Mouse (Mus musculus) c-Kit-positive CD71-positive TER-119-positive erythroid progenitor cells, embryonic 14.5 days (primary cell): ENCODE measurements around the gene Dgat2.

Source experiments
- DNase-seq: peaks from one replicate; pipeline ENCODE4 v3.0.0-alpha.2; 2013; ENCODE audit warnings: low spot score

The Dgat2 gene

DNA sequence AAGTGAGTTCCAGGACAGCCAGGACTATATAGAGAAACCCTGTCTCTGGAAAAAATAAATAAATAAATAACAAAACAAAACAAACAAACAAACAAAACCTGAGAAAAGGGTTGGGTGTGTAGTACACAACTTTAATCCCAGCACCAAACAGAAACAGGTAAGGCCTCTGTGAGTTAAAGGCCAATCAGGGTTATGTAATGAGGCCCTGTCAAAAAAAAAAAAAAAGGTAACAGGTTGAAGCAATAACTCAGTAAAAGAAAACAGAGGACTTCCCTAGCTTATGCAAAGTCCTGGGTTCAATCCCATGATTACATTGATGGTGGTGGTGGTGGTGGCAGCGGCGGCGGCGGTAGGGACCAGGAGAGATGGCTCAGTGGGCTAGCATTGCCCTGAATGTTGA is 45.0 kb downstream of the Dgat2 start:
- no peak for DNase-seq

- DNase-seq: no peak
Observed at GRCm38 (mm10) chr7:99136789-99137188, 45.7 kb downstream of the Dgat2 start.

DNA sequence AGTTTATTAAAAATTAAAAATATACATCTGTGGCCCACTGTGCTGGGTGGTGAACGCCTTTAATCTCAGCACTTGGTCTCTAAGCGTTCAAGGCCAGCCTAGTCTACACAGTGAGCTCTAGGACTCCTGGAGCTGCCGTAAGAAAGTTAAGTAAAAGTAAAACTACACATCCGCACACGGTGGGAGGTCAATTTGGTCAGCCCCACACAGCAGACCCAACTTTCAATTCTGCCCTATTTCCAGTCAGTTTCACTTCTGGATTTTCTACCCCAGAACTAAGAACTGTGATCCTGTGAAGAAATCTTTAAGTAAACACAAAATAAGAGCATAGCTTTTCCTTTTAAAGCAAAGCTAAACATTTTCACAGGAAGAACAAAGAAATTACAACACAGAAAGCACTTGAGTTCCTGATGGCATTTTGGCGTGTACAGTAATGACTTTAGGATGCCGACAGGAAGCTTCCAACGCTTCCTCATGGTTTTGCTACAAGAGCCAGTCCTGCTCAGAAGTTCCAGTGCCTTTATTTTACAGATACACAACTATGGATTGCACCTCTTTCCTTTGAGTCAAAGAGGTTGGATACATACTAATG is 48.6 kb downstream of the Dgat2 start:
- no peak for DNase-seq

- no peak for DNase-seq
Observed at GRCm38 (mm10) chr7:99132597-99132996, 49.9 kb downstream of the Dgat2 start.

DNA sequence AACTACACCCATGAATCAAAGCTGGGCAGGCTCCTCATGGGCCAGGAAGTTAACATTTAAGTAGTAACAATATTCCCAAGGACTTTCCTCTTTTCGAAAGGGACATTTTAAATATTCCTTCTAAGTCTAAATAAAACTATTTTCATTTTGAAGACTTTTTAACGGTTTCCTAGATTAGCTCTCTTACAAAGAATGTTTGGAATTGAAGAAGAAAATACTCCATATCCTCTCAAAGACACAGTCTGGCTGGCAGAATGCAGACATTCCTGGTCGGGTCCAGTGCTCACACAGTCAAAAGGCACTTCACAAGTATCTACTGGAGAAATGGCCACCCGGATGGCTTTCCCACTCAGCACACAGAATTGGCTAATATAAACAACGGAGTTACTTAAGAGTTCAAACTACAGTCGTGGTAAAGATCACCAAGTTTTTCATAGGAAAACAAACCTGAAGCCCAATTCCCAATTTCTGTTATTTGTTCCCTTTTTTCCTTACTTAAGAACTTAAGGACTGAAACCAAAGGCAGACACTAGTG is 50.6 kb downstream of the Dgat2 start:
- no peak for DNase-seq

DNA sequence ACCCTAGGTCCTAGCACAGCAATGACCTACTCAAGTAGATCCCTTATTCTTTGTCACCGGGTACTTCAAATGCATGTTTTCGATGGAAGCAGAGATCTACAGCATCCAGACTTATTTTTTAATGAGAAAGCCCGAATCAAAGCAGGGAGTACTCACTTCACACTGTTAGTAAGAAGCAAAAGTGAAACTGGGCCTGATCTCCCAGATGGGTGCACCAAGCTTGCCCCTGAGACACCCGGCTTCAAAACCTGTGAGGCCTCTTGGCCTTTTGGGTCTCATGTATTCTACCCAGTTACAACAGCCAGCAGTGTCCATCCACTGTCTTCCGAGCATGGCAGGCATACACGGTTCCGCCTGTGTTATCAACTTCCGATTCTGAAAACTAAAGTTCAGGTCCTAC is 53.6 kb downstream of the Dgat2 start:
- DNase-seq: no peak

GRCm38 (mm10) chr7:99128020-99128950 is 54.2 kb downstream of the Dgat2 start:
- DNase-seq: no peak

DNA sequence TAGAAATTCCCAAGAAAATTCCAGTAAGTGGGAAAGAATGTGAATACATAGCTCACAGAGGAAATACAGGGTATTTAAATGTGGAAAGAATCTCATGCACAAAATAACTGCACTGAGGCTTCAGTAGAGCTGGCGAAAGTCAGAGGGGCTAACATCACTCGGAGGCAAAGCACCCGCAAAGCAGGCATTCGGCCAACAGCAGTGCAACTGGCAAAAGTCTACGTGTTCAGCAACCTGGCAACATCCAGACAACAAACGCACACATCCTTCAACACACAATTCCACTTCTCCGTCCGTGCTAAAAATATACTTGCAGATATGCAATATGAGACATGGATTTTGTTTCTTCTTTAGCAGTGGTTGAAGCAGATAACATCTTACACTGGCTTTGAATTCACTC is 56.5 kb downstream of the Dgat2 start:
- DNase-seq: no peak

GRCm38 (mm10) chr7:99122651-99123050 is 59.9 kb downstream of the Dgat2 start:
- DNase-seq: no peak

- no peak for DNase-seq
Observed at GRCm38 (mm10) chr7:99120865-99121521, 61.5 kb downstream of the Dgat2 start.

DNA sequence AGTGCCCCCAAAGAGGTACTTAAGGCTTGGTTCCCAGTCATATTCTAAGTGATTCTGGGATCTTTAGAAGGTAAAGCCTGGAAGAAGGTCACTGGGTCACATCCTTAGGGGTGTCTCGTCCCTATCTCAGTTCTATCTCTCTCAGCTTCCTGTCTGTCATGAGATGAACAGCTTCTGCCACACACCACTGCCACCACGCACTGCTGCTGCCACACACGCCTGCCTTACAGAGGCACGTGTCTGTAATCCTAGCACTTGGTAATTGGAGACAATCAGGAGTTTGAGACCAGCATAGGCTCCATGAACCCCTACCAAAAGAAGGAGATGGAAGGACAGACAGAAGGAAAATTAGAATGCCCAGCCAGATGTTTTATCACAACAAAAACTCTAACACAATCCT is 62.4 kb downstream of the Dgat2 start:
- DNase-seq: no peak

DNA sequence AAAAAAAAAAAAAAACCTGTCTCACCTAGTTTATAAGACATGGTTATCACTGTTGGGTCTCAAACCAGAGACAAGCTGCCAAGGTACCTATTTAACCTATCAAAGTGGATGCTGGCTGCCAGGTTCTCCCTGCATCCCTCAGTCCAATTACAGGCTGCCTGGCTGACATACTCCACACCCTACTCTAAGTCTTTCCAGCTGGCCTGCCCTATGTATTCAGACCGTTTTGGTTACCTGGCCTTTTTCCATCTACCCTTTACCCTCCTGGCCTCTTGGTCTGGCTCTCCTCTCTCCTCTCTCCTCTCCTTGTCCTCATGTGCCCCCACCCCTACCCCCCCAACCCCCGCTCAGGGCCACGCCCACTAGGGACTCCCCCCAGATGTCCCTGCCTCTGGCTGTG is 65.7 kb downstream of the Dgat2 start:
- no peak for DNase-seq

- DNase-seq: no peak
Observed at GRCm38 (mm10) chr7:99114006-99114726, 68.4 kb downstream of the Dgat2 start.

DNA sequence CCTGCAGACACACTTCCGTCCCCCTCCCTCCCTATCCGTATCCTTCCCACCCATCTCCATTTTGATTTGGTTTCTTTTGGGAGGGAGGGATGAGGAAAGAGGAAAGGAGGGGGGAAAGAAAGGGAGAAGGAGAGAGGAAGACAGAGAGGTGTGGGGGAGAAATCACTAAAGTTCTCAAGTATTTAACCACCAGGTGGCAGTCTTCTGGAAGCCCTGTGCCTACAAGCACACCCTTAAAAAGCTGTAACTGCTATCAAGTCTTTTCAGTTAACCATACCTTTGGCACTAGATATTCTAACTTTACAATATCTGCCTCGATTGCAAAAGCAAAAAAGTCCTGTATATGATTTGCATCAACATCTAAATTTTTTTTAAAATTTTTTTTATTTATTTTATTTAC is 75.0 kb downstream of the Dgat2 start:
- DNase-seq: peak; percentile 10

DNA sequence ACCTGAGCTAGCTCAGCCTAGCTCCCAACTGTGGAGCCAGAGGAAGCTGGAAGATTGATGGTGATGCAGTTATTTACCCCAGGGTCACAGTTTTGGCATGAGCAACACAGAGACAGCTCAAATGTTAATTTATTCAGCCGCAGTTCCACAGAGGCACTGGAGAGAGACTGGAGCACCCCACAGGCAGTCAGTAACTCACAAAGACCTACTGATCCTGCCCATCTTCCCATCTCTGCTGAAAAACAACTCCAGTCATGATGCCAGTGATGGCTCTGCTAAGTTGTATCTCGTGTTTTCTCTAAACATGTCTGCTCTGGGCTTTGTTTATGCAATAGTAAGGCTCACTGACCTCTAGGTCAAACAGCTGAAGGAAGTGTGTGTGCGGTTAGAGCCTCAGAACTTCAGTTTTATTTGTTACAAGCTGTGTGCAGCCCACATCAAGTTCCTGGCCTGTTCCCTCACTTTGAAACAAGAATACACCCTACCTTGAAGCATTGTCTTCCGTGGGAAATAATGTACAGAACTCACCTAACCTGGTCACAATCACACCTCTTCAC is 75.7 kb downstream of the Dgat2 start:
- DNase-seq: no peak
